Mouse (Mus musculus) stomach, embryonic 16.5 days (tissue): ENCODE data around the gene Plce1. TPM values are rescaled to one million over a fixed set of nuclear protein-coding genes. Genes with fewer than 3 reads are reported as not detected.

Experiments used
- ATAC-seq: fragments of 200-750 bp; cut with Nextera tagmentation; 2 replicates; pipeline ENCODE4 v1.8.0; 2017; ENCODE audit warnings: moderate number of reproducible peaks, moderate TSS enrichment; ENCODE audit not compliant: insufficient read depth, low FRiP score
- H3K27ac ChIP-seq: fragments of 300-500 bp; sonication (generic); 2 replicates; pipeline ENCODE4 v1.5.1; 2014; ENCODE audit warnings: low read length
- H3K27me3 ChIP-seq: fragments of 300-500 bp; sonication (generic); 2 replicates; pipeline ENCODE4 v1.6.1; 2014; ENCODE audit warnings: low read length, control low read depth, mixed read lengths; ENCODE audit not compliant: control insufficient read depth, insufficient read depth
- H3K36me3 ChIP-seq: fragments of 300-500 bp; sonication (generic); 2 replicates; pipeline ENCODE4 v1.6.1; 2014; ENCODE audit warnings: low read length; ENCODE audit not compliant: control insufficient read depth, insufficient read depth
- H3K4me1 ChIP-seq: fragments of 300-500 bp; sonication (generic); 2 replicates; pipeline ENCODE4 v1.6.1; 2014; ENCODE audit warnings: low read length, control low read depth, mixed read lengths; ENCODE audit not compliant: control insufficient read depth, insufficient read depth
- H3K4me2 ChIP-seq: fragments of 300-500 bp; sonication (generic); 2 replicates; pipeline ENCODE4 v1.6.1; 2014; ENCODE audit warnings: low read depth, low read length, mixed read lengths
- H3K4me3 ChIP-seq: fragments of 300-500 bp; sonication (generic); replicated peaks from 2 replicates; pipeline ENCODE4 v1.5.1; 2014; ENCODE audit warnings: mild to moderate bottlenecking, low read length
- H3K9ac ChIP-seq: fragments of 300-500 bp; sonication (generic); 2 replicates; pipeline ENCODE4 v1.6.1; 2014; ENCODE audit warnings: low read length
- H3K9me3 ChIP-seq: fragments of 300-500 bp; sonication (generic); replicated peaks from 2 replicates; pipeline ENCODE4 v1.6.1; 2016; ENCODE audit warnings: low read length, control low read depth; ENCODE audit not compliant: control insufficient read depth
- WGBS: fragments of 180-500 bp; shearing (Covaris S2); extraction: QIAGEN DNeasy Blood & Tissue Kit; methylation state at CpG from one replicate; pipeline ENCODE4 v1.1.7; 2014; 5-methylcytosine and 5-hydroxymethylcytosine counted together
- polyA plus RNA-seq: library from polyadenylated mRNA; unstranded; fragments of >200 nt; fragmentation: Nextera tagmentation; extraction: Ambion mirVana; gene quantifications from 2 replicates; pipeline ENCODE4 v1.2.1, GENCODE M21; 2015

Gene Plce1
- polyA plus RNA-seq, 1 experiment from 2014 or later, result 8.5 TPM

DNA sequence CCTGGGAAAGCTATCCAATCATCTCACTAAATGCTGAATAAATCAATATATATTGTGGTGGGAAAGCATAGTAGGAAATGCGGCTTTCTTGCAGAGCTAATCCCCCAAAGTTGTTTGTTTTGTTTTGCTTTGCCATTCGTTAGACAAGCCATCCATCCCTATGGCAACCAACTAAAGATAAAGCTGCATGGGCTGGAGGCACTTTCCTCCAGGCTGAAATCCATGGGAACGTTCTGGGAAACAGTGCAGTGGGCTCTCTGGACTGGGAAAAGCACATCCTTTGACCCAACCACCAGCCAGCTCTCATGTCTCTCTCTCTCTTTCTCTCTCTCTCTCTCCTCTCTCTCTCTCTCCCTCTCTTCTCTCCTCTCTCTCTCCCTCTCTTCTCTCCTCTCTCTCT is 248.4 kb downstream of the Plce1 start:
- Histone ChIP-seq H3K9ac (no peak overlapping the region), H3K4me2 (no peak overlapping the region), H3K4me3 (no peak overlapping the region), H3K9me3 (no peaks in the 10 kb centered on the region), H3K36me3 (no peaks in the 10 kb centered on the region), H3K4me1 (no peaks in the 10 kb centered on the region), H3K27ac (no peak overlapping the region), H3K27me3 (no peaks in the 10 kb centered on the region)
- 12% methylated on average over 3 of the region's 3 CpGs for WGBS
- no peak for ATAC-seq

DNA sequence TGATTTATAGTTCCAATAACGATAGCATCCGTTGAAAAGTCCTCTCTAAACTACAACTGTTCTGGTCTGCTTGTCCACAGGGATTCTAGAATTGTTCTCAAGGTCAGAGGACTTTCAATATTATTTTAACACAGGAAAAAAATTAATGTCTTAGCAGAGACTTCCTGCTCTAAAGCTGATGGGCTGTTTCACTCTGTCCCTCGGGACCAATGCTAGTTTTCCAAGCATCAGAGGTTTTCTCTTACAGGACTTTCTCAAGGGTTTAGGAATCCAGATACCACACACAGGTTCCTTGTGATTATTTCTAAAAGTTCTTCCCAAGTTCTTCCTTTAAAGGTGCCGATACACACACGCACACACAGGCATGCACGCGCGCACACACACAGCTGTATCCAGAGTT is 263.6 kb downstream of the Plce1 start:
- H3K27me3 ChIP-seq, result no peaks in the 10 kb centered on the region
- no peak overlapping the region for H3K9ac ChIP-seq
- 77% methylated on average over 8 of the region's 8 CpGs for WGBS
- no peak overlapping the region for H3K27ac ChIP-seq
- no peak overlapping the region for H3K4me2 ChIP-seq
- H3K36me3 ChIP-seq, result no peaks in the 10 kb centered on the region
- H3K4me1 ChIP-seq, result no peaks in the 10 kb centered on the region
- no peak overlapping the region for H3K4me3 ChIP-seq
- no peaks in the 10 kb centered on the region for H3K9me3 ChIP-seq
- ATAC-seq, result no peak

DNA sequence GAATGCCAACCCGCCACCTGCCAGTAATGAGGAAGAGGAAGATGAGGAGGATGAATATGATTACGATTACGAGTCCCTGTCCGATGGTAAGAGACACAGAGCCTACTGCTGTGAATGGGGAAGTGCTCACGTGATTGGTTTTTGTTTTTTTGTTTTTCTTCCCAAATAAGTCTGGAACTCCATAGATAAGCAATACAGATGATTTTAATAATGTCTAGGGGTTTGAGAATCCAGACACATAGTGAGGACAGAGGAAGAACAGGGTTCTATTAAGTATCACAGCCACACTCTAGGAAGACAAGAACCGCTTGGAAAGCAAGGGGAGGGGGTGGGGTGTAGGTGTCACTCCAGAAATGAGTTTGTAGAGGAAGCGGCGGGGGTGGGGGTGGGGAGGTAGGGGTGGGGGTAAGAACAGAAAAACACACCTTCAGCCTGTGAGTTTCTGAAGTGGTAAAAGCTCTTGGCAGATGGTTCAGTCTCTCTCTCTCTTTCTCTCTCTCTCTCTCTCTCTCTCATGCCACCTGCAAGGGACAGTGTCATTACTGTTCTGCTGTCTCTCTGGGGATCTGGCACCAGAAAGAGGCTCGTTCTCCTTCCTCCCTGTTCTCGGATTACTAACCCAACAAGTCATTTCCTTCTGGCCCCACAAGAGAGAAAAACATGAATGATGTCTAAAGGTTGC is 265.0 kb downstream of the Plce1 start:
- Histone ChIP-seq H3K9ac (no peak overlapping the region), H3K9me3 (no peaks in the 10 kb centered on the region), H3K4me2 (no peak overlapping the region), H3K4me1 (no peaks in the 10 kb centered on the region), H3K36me3 (no peaks in the 10 kb centered on the region), H3K27me3 (no peaks in the 10 kb centered on the region), H3K27ac (no peak overlapping the region), H3K4me3 (no peak overlapping the region)
- 64% methylated on average over 10 of the region's 10 CpGs for WGBS
- no peak for ATAC-seq

DNA sequence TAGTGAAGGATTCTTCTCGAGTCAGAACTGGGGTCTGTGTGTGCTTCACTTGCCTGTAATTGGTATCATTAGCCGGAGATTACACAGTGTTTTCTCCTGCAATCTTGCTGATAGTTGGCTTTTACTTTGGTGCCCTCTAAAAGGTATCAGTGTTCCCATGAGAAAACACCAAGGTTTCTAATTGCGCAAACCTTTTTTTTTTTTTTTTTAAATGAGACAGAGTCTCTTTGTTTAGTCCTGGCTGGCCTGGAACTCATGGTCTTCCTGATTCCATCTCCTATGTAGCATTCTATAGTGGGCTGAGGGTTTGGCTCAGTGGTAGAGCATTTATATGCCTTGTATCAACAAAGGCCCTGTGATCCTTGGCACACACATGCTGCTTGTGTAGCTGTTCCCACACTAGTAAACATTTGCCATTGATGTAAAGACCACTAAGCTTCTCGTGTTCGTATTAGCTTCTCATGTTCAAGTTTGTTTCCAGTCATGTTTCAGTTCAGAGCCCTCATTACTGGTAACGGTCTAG is 265.6 kb downstream of the Plce1 start:
- no peak overlapping the region for H3K4me3 ChIP-seq
- no peaks in the 10 kb centered on the region for H3K9me3 ChIP-seq
- WGBS, result 57% methylated on average over 6 of the region's 6 CpGs
- no peaks in the 10 kb centered on the region for H3K4me1 ChIP-seq
- no peaks in the 10 kb centered on the region for H3K27me3 ChIP-seq
- H3K9ac ChIP-seq, result no peak overlapping the region
- H3K4me2 ChIP-seq, result no peak overlapping the region
- no peaks in the 10 kb centered on the region for H3K36me3 ChIP-seq
- no peak overlapping the region for H3K27ac ChIP-seq
- ATAC-seq, result no peak

DNA sequence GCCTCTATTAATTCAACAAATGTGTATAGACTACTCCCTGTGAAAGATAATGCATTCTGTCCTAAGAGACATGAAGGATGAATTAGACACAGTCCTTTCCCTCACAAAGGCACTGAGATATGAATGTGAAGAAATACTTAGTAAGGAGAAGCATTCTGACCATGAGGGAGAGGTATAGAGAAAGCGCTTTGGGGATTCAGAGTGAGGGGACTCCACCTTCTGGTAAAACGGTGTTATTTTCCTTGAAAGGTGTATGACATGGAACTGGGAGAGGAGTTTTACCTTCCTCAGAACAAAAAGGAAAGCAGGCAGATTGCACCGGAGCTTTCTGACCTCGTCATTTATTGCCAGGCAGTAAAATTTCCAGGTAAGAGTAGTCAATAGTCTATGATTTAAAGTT is 269.3 kb downstream of the Plce1 start:
- 51% methylated on average over 4 of the region's 4 CpGs for WGBS
- H3K36me3 ChIP-seq, result no peaks in the 10 kb centered on the region
- no peak for ATAC-seq

DNA sequence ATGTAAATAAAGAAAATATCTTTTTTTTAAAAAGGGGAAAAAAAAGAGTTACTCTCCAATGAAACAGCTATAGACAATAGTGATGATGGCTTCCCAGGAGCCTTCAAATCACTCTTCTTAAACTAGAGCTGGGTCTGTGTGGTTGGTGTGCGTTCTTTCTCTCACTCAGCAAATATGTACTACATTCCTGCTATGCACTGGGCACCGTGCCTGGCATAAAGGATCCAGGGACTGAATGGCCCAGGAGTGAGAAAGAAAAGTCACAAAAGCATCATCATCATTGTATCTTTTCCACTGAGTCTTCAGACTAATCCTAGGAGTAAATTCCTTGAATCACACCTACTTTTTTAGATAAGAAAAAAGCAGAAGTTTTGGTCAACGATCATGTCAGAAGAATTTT is 276.3 kb downstream of the Plce1 start:
- no peak for ATAC-seq
- Histone ChIP-seq H3K9me3 (no peaks in the 10 kb centered on the region), H3K9ac (no peak overlapping the region), H3K4me3 (no peak overlapping the region), H3K27me3 (no peaks in the 10 kb centered on the region), H3K36me3 (no peaks in the 10 kb centered on the region), H3K4me2 (no peak overlapping the region), H3K27ac (no peak overlapping the region), H3K4me1 (no peaks in the 10 kb centered on the region)
- WGBS, result 74% methylated on average over 3 of the region's 3 CpGs

More for the DNA sequence above, 269.3 kb downstream of the Plce1 start:
- H3K4me1 ChIP-seq, result no peaks in the 10 kb centered on the region
- H3K27ac ChIP-seq, result no peak overlapping the region
- H3K4me3 ChIP-seq, result no peak overlapping the region
- no peaks in the 10 kb centered on the region for H3K9me3 ChIP-seq
- H3K27me3 ChIP-seq, result no peaks in the 10 kb centered on the region
- no peak overlapping the region for H3K4me2 ChIP-seq
- no peak overlapping the region for H3K9ac ChIP-seq

DNA sequence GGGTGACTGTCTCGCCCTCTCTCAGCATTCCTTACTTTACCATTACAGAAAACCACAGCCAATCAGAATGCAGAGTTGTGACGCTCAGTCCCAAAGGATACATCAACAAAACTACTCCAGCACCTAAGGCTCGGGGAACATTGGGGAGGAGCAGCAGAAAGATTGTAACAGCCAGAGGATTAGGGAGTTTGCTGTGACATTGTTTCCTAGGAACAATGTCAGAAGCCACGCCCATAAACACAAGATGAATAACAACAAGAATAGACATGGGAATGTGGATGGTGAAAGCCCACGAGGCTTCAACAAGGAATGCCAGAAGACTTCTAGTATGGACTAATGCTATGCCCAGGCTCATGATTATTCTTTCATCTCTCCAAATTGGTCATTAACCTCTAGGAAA is 277.1 kb downstream of the Plce1 start:
- no peaks in the 10 kb centered on the region for H3K36me3 ChIP-seq
- ATAC-seq, result no peak
- 61% methylated on average over 5 of the region's 5 CpGs for WGBS
- no peak overlapping the region for H3K4me3 ChIP-seq
- H3K9ac ChIP-seq, result no peak overlapping the region
- H3K27ac ChIP-seq, result no peak overlapping the region
- H3K27me3 ChIP-seq, result no peaks in the 10 kb centered on the region
- H3K4me2 ChIP-seq, result no peak overlapping the region
- no peaks in the 10 kb centered on the region for H3K9me3 ChIP-seq
- no peaks in the 10 kb centered on the region for H3K4me1 ChIP-seq

DNA sequence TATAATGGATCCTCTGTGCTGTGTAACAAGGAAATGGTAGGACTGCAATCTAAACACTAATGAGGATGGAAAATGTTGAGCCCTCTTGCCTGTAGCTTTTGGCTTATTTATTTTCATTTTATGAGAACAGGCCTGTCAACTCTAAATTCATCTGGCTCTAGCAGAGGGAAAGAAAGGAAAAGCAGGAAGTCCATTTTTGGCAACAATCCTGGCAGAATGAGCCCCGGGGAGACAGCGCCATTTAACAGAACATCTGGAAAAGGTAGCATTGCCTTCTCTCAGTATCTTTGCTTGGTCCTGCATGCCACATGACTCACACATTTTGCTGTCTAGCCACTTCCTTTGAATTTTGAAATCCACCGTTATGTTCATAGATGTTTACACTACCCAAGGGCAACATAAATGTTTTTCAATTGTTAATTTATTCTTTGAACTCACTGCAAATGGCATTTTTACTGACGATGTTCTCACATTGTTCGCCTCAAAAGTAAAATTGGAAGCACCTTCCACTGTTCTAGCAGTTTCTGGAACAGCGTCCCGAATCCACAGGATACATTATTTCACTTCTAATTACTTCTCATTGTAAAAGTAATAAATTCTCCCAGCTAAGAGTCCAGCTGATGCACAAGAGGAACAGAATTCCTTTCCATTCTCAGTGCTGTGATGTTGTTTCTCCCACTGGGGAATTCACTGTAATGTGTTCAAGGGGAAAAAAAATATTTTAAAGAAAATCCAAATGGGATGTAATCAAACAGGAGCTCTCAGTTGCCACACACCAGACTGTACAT is 278.0 kb downstream of the Plce1 start:
- Histone ChIP-seq H3K36me3 (no peaks in the 10 kb centered on the region), H3K27ac (no peak overlapping the region), H3K27me3 (no peaks in the 10 kb centered on the region), H3K4me1 (no peaks in the 10 kb centered on the region), H3K9me3 (no peaks in the 10 kb centered on the region), H3K4me3 (no peak overlapping the region), H3K4me2 (no peak overlapping the region), H3K9ac (no peak overlapping the region)
- ATAC-seq, result no peak
- 58% methylated on average over 7 of the region's 7 CpGs for WGBS

DNA sequence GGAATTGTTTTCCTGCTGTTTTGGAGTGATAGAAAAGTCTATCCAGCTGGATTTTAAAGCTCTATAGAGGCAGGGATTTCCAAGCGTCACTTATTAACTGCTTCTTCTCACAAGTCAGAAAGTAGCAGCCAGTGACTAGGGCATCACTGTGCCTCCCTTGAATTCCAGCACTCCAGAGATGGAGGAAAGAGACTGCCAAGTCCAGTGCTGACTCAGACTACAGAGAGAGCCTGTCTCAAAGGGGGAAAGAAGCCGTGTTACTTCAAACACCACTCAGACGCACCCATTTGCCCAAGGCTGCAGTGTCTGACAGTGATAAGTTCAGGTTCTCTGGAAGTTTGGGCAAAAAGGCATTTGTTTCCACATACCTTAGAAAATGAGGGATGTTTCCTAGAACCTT is 279.5 kb downstream of the Plce1 start:
- H3K27me3 ChIP-seq, result no peaks in the 10 kb centered on the region
- no peaks in the 10 kb centered on the region for H3K9me3 ChIP-seq
- no peak overlapping the region for H3K27ac ChIP-seq
- no peak for ATAC-seq
- H3K4me3 ChIP-seq, result no peak overlapping the region
- no peaks in the 10 kb centered on the region for H3K4me1 ChIP-seq
- H3K36me3 ChIP-seq, result no peaks in the 10 kb centered on the region
- WGBS, result 62% methylated on average over 3 of the region's 3 CpGs
- no peak overlapping the region for H3K9ac ChIP-seq
- H3K4me2 ChIP-seq, result no peak overlapping the region
